Comparison of ENCODE assay signal across 20 mouse cellular contexts in genomic region chr17:75088232-75088631, GRCm38 (mm10).
DNase-seq lines count a peak whose midpoint lies in the region; ATAC-seq and TF ChIP-seq lines count a peak whose summit lies in the region.
"Had no signal": no experiment of that assay in that cellular context is flagged by ENCODE, and none has a peak within 500 bp of the region (broad histone marks: within the 10 kb centered on the region; RNA-seq: fewer than 3 reads in every experiment).

No protein-coding gene starts in this region.

- H3K36me3 ChIP-seq in heart, embryonic 13.5 days, result peaks cover 5% of the 10 kb centered on the region; the same call in 1 of the 2 replicates
- no peaks in the 10 kb centered on the region for H3K36me3 ChIP-seq in lung, embryonic 14.5 days (ENCODE audit: insufficient read depth)
- H3K36me3 ChIP-seq: embryonic facial prominence, embryonic 15.5 days; forebrain, embryonic 12.5 days; forebrain, embryonic 15.5 days; hindbrain, embryonic 10.5 days; hindbrain, embryonic 13.5 days; intestine, embryonic 15.5 days had no signal

- ATAC-seq in heart, embryonic 13.5 days (ENCODE audit: extremely low read depth, insufficient number of reproducible peaks, low FRiP score, low TSS enrichment), result no peak
- ATAC-seq in lung, embryonic 14.5 days (ENCODE audit: insufficient read depth), result peak; percentile 52; the same call in 1 of the 2 replicates
- ATAC-seq: activated CD4-positive, CD25-positive, alpha-beta regulatory T cell, adult 4 months; CD4-positive, CD25-positive, alpha-beta regulatory T cell, adult 4 months had no signal

- H3K9ac ChIP-seq in heart, embryonic 13.5 days, result no peak overlapping the region
- H3K9ac ChIP-seq in lung, embryonic 14.5 days, result no peak overlapping the region
- H3K9ac ChIP-seq: embryonic facial prominence, embryonic 15.5 days; forebrain, embryonic 12.5 days; forebrain, embryonic 15.5 days; hindbrain, embryonic 13.5 days; intestine, embryonic 15.5 days had no signal

- H3K4me1 ChIP-seq in heart, embryonic 13.5 days, result peaks cover 42% of the 10 kb centered on the region
- H3K4me1 ChIP-seq in lung, embryonic 14.5 days (ENCODE audit: insufficient read depth), result no peaks in the 10 kb centered on the region
- H3K4me1 ChIP-seq in lung, adult 2 months (ENCODE audit: control insufficient read depth, insufficient read depth, low read length), result no peaks in the 10 kb centered on the region; the same call in 1 of the 2 replicates
- peaks cover 6% of the 10 kb centered on the region for H3K4me1 ChIP-seq in embryonic fibroblast, embryonic 13.5 days (ENCODE audit: control insufficient read depth, insufficient read depth, low read length)
- H3K4me1 ChIP-seq: forebrain, embryonic 12.5 days; forebrain, embryonic 15.5 days; hindbrain, embryonic 10.5 days; hindbrain, embryonic 13.5 days had no signal

- no peaks in the 10 kb centered on the region for H3K27me3 ChIP-seq in heart, embryonic 13.5 days (replicated peaks)
- H3K27me3 ChIP-seq in lung, embryonic 14.5 days (ENCODE audit: insufficient read depth, low read length), result no peaks in the 10 kb centered on the region
- H3K27me3 ChIP-seq: embryonic facial prominence, embryonic 15.5 days; forebrain, embryonic 12.5 days; forebrain, embryonic 15.5 days; intestine, embryonic 15.5 days had no signal

- H3K4me2 ChIP-seq in heart, embryonic 13.5 days, result peak overlapping the region; percentile 47
- no peak overlapping the region for H3K4me2 ChIP-seq in lung, embryonic 14.5 days
- H3K4me2 ChIP-seq: forebrain, embryonic 12.5 days; forebrain, embryonic 15.5 days; hindbrain, embryonic 13.5 days had no signal

- no peak for TF ChIP-seq POLR2A in lung, adult 2 months (IDR thresholded peaks at IDR 0.05; ENCODE audit: borderline replicate concordance, extremely low read depth, low read depth, low read length)
- TF ChIP-seq POLR2A in embryonic fibroblast, embryonic 13.5 days (IDR thresholded peaks at IDR 0.05; ENCODE audit: low read depth, low read length), result no peak

- H3K9me3 ChIP-seq in heart, embryonic 13.5 days, result no peaks in the 10 kb centered on the region
- no peaks in the 10 kb centered on the region for H3K9me3 ChIP-seq in lung, embryonic 14.5 days (ENCODE audit: low read depth, low read length)
- H3K9me3 ChIP-seq: embryonic facial prominence, embryonic 15.5 days; forebrain, embryonic 12.5 days; forebrain, embryonic 15.5 days; hindbrain, embryonic 10.5 days; hindbrain, embryonic 13.5 days; intestine, embryonic 15.5 days had no signal

- WGBS in heart, embryonic 13.5 days, result 18% methylated on average over 4 of the region's 4 CpGs
- 34% methylated on average over 4 of the region's 4 CpGs for whole genome bisulfite sequencing in lung, embryonic 14.5 days
- 41% methylated on average over 4 of the region's 4 CpGs for WGBS in lung, adult 2 months

- DNase-seq in heart, adult 18-20 months, result no peak
- DNase-seq in lung, embryonic 14.5 days, result peak; percentile 70
- DNase-seq in lung, adult 2 months, result no peak
- no peak for DNase-seq in cerebellum, postnatal 4 days (ENCODE audit: low spot score in 2 of 2)
- DNase-seq: adrenal gland, adult 8-10 months; cerebellum, adult 11-12 months; cerebellum, adult 8-10 months; gastrocnemius, postnatal 25 days; kidney, adult 11 months had no signal

- H3K27ac ChIP-seq in heart, embryonic 13.5 days (replicated peaks), result peak overlapping the region; percentile 62
- H3K27ac ChIP-seq in lung, embryonic 14.5 days (ENCODE audit: low read depth), result no peak overlapping the region
- H3K27ac ChIP-seq in embryonic fibroblast, embryonic 13.5 days (ENCODE audit: insufficient read depth, low read length), result peak overlapping the region; percentile 11; the same call in 1 of the 2 replicates
- H3K27ac ChIP-seq: forebrain, embryonic 12.5 days; forebrain, embryonic 15.5 days; hindbrain, embryonic 10.5 days; hindbrain, embryonic 13.5 days; intestine, embryonic 15.5 days had no signal

- H3K4me3 ChIP-seq in heart, embryonic 13.5 days, result no peak overlapping the region
- H3K4me3 ChIP-seq in lung, embryonic 14.5 days (ENCODE audit: low read depth, low read length), result no peak overlapping the region
- no peak overlapping the region for H3K4me3 ChIP-seq in lung, adult 2 months (replicated peaks; ENCODE audit: extremely low read depth, low read depth, low read length)
- no peak overlapping the region for H3K4me3 ChIP-seq in embryonic fibroblast, embryonic 13.5 days (ENCODE audit: insufficient read depth, low read length)
- H3K4me3 ChIP-seq: embryonic facial prominence, embryonic 15.5 days; erythroblast, embryonic 14.5 days; forebrain, embryonic 12.5 days; forebrain, embryonic 15.5 days; hindbrain, embryonic 10.5 days; hindbrain, embryonic 13.5 days; intestine, embryonic 15.5 days had no signal

- TF ChIP-seq CTCF in lung, embryonic 14.5 days (IDR thresholded peaks at IDR 0.05; ENCODE audit: low read depth), result no peak
- TF ChIP-seq CTCF in lung, adult 2 months (IDR thresholded peaks at IDR 0.05; ENCODE audit: insufficient read depth, low read length), result no peak
- TF ChIP-seq CTCF in embryonic fibroblast, embryonic 13.5 days (IDR thresholded peaks at IDR 0.05; ENCODE audit: borderline replicate concordance, insufficient read depth, low read length), result no peak
